Mouse (Mus musculus): Measurements from ENCODE around the gene Gm49369. TPM values are rescaled to one million over a fixed set of nuclear protein-coding genes. Genes with fewer than 3 reads are reported as not detected.

Gene Gm49369
- 10 to 100 TPM in 1 of 2 experiments, 1 to 10 TPM in 1; 2.6 to 11.5 TPM for total RNA-seq (2023)

DNA sequence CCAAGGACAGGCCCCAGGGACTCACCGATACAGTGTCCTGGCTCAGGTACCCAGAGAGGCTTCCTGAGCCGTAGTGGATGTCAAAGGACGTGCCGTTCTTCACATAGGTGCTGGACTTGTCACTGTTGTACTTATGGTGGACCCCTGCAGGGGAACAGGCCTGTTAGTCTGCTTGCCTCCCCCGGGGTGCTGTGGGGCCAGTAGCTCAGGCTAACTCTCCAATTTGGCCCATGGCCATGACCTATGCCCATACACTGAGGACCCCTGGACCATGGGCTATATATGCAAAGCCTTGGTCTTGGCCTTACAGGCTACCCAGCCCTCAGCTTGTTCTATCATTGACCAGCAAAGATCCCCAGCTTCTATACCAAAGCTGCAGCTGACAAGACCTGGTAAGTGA, at the start of gene Gm49369:
TSS of gene Gm49369 (minus strand) at position 101 of the 400 bp plus-strand sequence.

DNA sequence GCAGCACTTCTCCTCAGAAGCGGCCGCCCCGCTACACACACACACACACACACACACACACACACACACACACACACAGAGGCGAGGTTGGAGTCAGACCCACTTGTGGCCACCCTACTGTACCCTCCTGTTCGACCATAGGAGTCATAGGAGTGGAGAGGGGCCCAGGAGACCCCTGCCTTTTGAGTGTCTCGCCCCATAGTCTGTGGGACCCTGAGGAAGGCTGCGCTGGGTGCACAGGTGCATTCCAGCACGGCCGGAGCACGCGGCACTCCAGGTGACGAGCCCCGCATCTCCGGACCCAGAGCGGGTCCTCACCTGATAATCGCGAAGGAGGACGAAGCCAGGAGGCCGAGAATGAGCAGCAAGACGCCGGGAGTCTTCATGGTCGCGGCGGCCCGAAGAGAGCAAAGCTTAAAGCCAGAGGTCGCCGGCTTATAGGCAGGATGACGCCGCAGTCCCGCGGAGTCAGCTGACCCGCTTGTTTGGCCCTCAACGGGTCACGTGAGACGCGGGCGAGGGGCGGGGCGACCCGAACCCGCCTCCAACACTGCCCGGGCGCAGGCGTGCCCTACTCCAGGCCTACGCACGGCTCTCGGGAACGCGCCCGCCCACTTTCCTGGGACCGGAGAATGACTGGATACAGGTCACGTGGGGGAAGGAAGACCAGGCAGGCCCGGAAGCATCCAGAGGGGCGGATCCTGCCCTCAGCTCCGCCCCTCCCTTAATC, 5.1 kb upstream of the Gm49369 start, which contains the start of gene Ctsd:
TSS of gene Ctsd (minus strand) at position 620 of the 730 bp plus-strand sequence.

DNA sequence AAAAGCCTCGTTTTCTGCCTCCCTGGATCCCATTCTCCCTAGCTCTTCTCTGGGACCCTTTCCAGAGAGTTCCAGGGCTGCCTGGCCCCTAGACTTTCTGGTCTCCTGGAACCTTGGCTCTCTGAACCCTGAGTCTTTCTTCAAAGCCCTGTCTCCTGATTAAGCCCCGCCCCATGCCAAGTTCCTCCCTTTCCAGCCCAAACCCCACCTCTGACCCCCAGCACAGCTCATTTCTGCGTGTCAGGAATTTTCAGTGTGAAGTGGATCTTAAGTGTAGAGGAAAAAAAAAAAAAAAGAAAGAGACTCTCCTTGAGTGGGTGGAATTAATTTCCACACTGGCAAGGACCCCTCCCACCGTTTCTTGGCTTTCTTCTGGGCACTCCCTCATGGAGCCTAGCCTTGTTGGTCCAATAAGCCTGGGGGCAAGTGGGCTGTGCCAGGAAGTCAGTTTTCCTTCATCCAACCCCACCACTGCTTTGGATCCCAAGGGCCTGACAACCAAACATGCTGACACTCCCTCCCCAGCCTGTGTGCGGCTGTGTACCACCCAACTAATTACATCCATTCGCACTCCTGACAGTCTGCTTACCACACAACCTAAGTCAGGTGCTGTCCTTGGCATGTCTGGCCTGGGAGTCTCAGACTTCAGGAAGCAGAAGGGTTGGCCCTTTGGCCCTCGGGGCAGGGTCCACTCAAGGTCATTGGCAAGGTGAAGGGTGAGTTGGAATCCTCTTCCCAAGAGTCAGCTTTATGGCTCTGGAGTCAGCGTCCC, 8.6 kb downstream of the Gm49369 start, which contains the start of gene Ifitm10:
TSS of gene Ifitm10 (minus strand) at position 113 of the 772 bp plus-strand sequence.

Other genes with a start within 250 kb of the Gm49369 start
- not detected for gene Gm39115, start 246.6 kb downstream of the Gm49369 start, total RNA-seq (2023)
- gene Gm45337, start 238.1 kb downstream of the Gm49369 start, total RNA-seq (2023) = not detected
- gene Gm29735, start 225.6 kb downstream of the Gm49369 start, total RNA-seq (2023) = not detected
- not detected for gene Gm4553, start 216.9 kb downstream of the Gm49369 start, total RNA-seq (2023)
- not detected for gene Krtap5-2, start 206.7 kb downstream of the Gm49369 start, total RNA-seq (2023)
- gene Gm10153, start 192.3 kb downstream of the Gm49369 start, total RNA-seq (2023) = not detected
- gene Krtap5-3, start 181.3 kb downstream of the Gm49369 start, total RNA-seq (2023) = not detected
- gene Gm7579, start 170.8 kb downstream of the Gm49369 start, total RNA-seq (2023) = not detected
- gene Krtap5-5, start 152.7 kb downstream of the Gm49369 start, total RNA-seq (2023) = not detected
- gene Gm40460, start 141.6 kb downstream of the Gm49369 start, total RNA-seq (2023) = not detected
- gene Gm2431, start 124.3 kb downstream of the Gm49369 start, total RNA-seq (2023) = not detected
- not detected for gene Gm4559, start 108.3 kb downstream of the Gm49369 start, total RNA-seq (2023)
- gene Krtap5-1, start 85.5 kb downstream of the Gm49369 start, total RNA-seq (2023) = not detected
- gene Krtap5-4, start 79.1 kb downstream of the Gm49369 start, total RNA-seq (2023) = not detected
- gene Ifitm10, start 8.9 kb downstream of the Gm49369 start, total RNA-seq (2023) = 10 to 100 TPM; 17.0 to 21.9 TPM
- 100 to 1,000 TPM; 244 to 275 TPM for gene Ctsd, start 5.4 kb upstream of the Gm49369 start, total RNA-seq (2023)
- gene Syt8, start 52.2 kb upstream of the Gm49369 start, total RNA-seq (2023) = not detected
- gene Tnni2, start 59.1 kb upstream of the Gm49369 start, total RNA-seq (2023) = not detected
- 100 to 1,000 TPM; 658 to 692 TPM for gene Lsp1, start 78.1 kb upstream of the Gm49369 start, total RNA-seq (2023)
- gene Tnnt3, start 116.2 kb upstream of the Gm49369 start, total RNA-seq (2023) = 10 to 100 TPM; 27.2 to 28.5 TPM
- gene Mrpl23, start 150.0 kb upstream of the Gm49369 start, total RNA-seq (2023) = 10 to 100 TPM; 13.4 to 14.1 TPM

All from T-cell, adult 66 days (primary cell).